Mouse (Mus musculus): Measurements from ENCODE around the gene Tbx19. TPM values are rescaled to one million over a fixed set of nuclear protein-coding genes. Genes with fewer than 3 reads are reported as not detected.

Gene Tbx19
- total RNA-seq (2021) (not detected), polyA plus RNA-seq (2012; rRNA removed) (not detected in 2 replicates)
- long read RNA-seq: 0 reads

DNA sequence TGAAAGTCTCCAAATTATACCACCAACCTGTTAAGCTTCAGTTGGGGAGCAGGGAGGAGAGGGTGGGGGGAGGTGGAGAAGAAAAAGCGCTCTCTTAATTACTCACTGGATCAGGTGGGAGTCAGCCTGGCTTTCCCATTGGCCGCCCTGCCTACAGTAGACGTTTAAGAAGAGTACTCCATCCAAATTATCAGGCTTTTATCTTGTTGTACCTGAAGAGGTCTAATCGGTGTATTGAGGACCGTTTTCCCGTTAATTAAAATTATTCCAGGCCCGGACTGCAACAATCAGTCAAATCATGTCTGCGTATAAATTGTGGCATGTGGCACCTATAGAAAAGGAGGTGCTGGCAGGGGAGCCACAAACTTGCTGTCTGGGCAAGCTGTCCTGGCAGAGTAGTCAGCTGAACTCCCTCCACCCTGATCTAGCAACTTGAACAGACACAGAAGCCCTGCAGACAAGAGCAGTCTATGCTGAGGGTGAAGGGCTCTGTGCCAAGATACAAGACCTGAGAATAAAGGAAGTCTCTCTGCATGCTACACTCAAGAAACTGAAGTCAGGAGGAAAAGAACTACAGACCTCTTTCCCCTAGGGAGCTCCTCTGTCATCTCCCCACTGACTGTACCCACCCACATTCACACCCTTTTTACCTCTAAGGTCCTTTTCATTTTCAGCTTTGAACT lies at the start of gene Tbx19:
Gene Tbx19, minus strand, starts transcription at position 51 of the 683 bp plus-strand sequence.
- Histone ChIP-seq H3K79me2 (replicated peaks; ENCODE audit: control insufficient read depth, insufficient read depth, low read length) (no peaks in the 10 kb centered on the region), H3K4me1 (ENCODE audit: control insufficient read depth, insufficient read depth, low read length) (no peaks in the 10 kb centered on the region), H3K36me3 (ENCODE audit: control insufficient read depth, insufficient read depth, low read length) (no peaks in the 10 kb centered on the region), H3K9ac (ENCODE audit: low read depth, low read length) (no peak within 1 kb of the TSS), H3K27me3 (ENCODE audit: control insufficient read depth, insufficient read depth, low read length) (no peaks in the 10 kb centered on the region; the same call in 1 of the 2 replicates), H3K27ac (no peak within 1 kb of the TSS), H3K4me3 (no peak within 1 kb of the TSS)
- TF ChIP-seq CTCF (IDR thresholded peaks at IDR 0.05): no peak
- no peak for TF ChIP-seq EP300 (IDR thresholded peaks at IDR 0.05; ENCODE audit: insufficient read depth, low read depth, low read length)
- TF ChIP-seq POLR2A (IDR thresholded peaks at IDR 0.05; ENCODE audit: insufficient read depth, low read depth, low read length): no peak
- DNase-seq: no peak
- intact Hi-C loops (cut with DNase I): no loop called here
- WGBS: 81% methylated on average over 8 of the region's 8 CpGs

- intact Hi-C loops (cut with DNase I): no loop called here
- WGBS: 21% methylated on average over 2 of the region's 2 CpGs
- no peak for DNase-seq
- Histone ChIP-seq H3K9ac (ENCODE audit: low read depth, low read length) (no peak overlapping the region), H3K4me1 (ENCODE audit: control insufficient read depth, insufficient read depth, low read length) (no peaks in the 10 kb centered on the region), H3K27me3 (ENCODE audit: control insufficient read depth, insufficient read depth, low read length) (no peaks in the 10 kb centered on the region), H3K4me3 (no peak overlapping the region), H3K79me2 (replicated peaks; ENCODE audit: control insufficient read depth, insufficient read depth, low read length) (no peaks in the 10 kb centered on the region), H3K36me3 (ENCODE audit: control insufficient read depth, insufficient read depth, low read length) (no peaks in the 10 kb centered on the region), H3K27ac (no peak overlapping the region)
- no peak for TF ChIP-seq POLR2A (IDR thresholded peaks at IDR 0.05; ENCODE audit: insufficient read depth, low read depth, low read length)
- TF ChIP-seq EP300 (IDR thresholded peaks at IDR 0.05; ENCODE audit: insufficient read depth, low read depth, low read length): no peak
- TF ChIP-seq CTCF (IDR thresholded peaks at IDR 0.05): no peak
Observed at GRCm38 (mm10) chr1:165205591-165205990, 45.0 kb upstream of the Tbx19 start.

DNA sequence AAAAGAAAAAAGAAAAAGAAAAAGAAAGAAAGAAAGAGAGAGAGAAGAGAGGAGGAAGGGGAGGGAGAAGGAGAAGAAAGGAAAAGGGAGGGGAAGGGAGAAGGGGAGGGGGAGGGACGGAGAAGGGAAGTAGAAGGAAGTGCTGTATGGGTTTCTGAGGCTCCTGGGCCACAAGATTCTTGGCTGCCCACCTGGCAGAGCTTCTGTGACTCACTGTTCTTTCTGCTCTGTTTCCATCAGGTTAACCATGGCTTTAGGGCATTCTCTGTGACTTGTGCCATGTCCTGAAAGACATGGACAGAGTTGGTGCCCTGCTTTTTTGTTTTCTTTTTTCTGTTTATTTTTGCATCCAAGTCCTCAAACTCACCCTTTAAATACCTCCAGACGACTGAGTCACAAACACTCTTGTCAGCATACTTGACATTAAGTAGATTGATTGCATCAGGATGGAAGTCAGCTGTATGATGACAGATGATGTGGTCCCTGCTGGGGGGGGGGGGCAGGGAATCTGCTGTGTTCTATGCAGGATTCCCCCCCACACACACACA lies 43.0 kb upstream of the Tbx19 start:
- DNase-seq: no peak
- intact Hi-C loops (cut with DNase I): no loop called here
- H3K9ac ChIP-seq (ENCODE audit: low read depth, low read length): no peak overlapping the region

DNA sequence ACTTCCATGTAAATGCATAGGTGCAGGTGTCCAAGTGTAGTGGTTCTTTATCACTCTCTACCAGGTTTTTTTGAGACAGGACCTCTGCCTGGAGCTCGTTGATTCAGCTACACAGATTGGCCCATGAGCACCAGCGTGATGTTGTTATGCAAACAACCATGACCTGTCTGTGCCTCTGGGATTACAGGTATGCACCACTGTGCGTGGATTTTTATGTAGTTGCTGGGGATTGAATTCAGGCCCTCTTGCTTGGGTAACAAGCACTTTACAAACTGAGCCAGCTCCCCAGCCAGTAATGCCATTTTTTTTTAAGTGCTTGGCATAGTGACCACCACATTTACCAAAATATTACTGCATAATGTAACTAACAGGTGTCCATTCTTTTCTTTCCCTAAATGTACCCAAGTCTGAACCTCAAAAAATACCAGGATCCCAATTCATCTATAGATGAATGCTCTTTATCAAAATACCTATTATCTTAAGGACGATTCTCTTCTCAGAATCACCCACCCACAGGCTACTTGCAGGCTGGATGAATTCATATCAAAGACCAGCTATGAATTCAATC lies 41.0 kb upstream of the Tbx19 start:
- H3K27me3 ChIP-seq (ENCODE audit: control insufficient read depth, insufficient read depth, low read length): no peaks in the 10 kb centered on the region
- no peak overlapping the region for H3K9ac ChIP-seq (ENCODE audit: low read depth, low read length)
- no peak overlapping the region for H3K27ac ChIP-seq
- DNase-seq: no peak
- no peak overlapping the region for H3K4me3 ChIP-seq
- 74% methylated on average over 4 of the region's 4 CpGs for WGBS
- no peaks in the 10 kb centered on the region; the same call in 1 of the 2 replicates for H3K4me1 ChIP-seq (ENCODE audit: control insufficient read depth, insufficient read depth, low read length)
- intact Hi-C loops (cut with DNase I): no loop called here
- TF ChIP-seq POLR2A (IDR thresholded peaks at IDR 0.05; ENCODE audit: insufficient read depth, low read depth, low read length): no peak
- no peaks in the 10 kb centered on the region for H3K36me3 ChIP-seq (ENCODE audit: control insufficient read depth, insufficient read depth, low read length)
- no peaks in the 10 kb centered on the region for H3K79me2 ChIP-seq (replicated peaks; ENCODE audit: control insufficient read depth, insufficient read depth, low read length)

More for the DNA sequence above, 43.0 kb upstream of the Tbx19 start:
- no peaks in the 10 kb centered on the region for H3K4me1 ChIP-seq (ENCODE audit: control insufficient read depth, insufficient read depth, low read length)
- H3K79me2 ChIP-seq (replicated peaks; ENCODE audit: control insufficient read depth, insufficient read depth, low read length): no peaks in the 10 kb centered on the region
- no peak for TF ChIP-seq POLR2A (IDR thresholded peaks at IDR 0.05; ENCODE audit: insufficient read depth, low read depth, low read length)
- no peak overlapping the region for H3K4me3 ChIP-seq
- no peaks in the 10 kb centered on the region for H3K36me3 ChIP-seq (ENCODE audit: control insufficient read depth, insufficient read depth, low read length)
- no peak overlapping the region for H3K27ac ChIP-seq
- 42% methylated on average over 2 of the region's 2 CpGs for WGBS
- no peaks in the 10 kb centered on the region for H3K27me3 ChIP-seq (ENCODE audit: control insufficient read depth, insufficient read depth, low read length)

DNA sequence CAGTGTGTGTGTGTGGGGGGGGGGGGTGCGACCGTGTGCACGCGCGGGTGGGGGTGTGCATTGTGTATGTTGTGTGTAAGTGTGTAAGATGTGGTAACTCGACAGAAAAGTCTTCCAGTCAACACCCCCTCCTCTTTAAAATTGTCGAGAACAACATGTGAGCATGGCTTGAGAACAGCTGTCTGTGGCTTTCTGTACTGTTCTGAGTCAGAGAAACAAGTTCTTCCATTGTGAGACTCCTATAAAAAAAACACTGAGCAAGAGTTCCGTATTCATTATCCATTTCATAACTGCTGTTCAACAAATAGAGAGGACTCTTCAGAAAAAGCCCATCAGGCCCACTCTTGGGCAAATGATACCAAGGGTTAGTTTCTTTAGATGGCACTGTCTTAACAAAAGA lies 40.2 kb upstream of the Tbx19 start:
- intact Hi-C loops (cut with DNase I): no loop called here
- no peak overlapping the region for H3K9ac ChIP-seq (ENCODE audit: low read depth, low read length)
- H3K4me3 ChIP-seq: no peak overlapping the region
- no peaks in the 10 kb centered on the region for H3K36me3 ChIP-seq (ENCODE audit: control insufficient read depth, insufficient read depth, low read length)
- H3K79me2 ChIP-seq (replicated peaks; ENCODE audit: control insufficient read depth, insufficient read depth, low read length): no peaks in the 10 kb centered on the region
- no peak for DNase-seq
- no peak overlapping the region for H3K27ac ChIP-seq
- no peaks in the 10 kb centered on the region; the same call in 1 of the 2 replicates for H3K4me1 ChIP-seq (ENCODE audit: control insufficient read depth, insufficient read depth, low read length)
- no peaks in the 10 kb centered on the region for H3K27me3 ChIP-seq (ENCODE audit: control insufficient read depth, insufficient read depth, low read length)
- TF ChIP-seq CTCF (IDR thresholded peaks at IDR 0.05): no peak
- TF ChIP-seq EP300 (IDR thresholded peaks at IDR 0.05; ENCODE audit: insufficient read depth, low read depth, low read length): no peak
- TF ChIP-seq POLR2A (IDR thresholded peaks at IDR 0.05; ENCODE audit: insufficient read depth, low read depth, low read length): no peak
- 75% methylated on average over 8 of the region's 8 CpGs for WGBS

DNA sequence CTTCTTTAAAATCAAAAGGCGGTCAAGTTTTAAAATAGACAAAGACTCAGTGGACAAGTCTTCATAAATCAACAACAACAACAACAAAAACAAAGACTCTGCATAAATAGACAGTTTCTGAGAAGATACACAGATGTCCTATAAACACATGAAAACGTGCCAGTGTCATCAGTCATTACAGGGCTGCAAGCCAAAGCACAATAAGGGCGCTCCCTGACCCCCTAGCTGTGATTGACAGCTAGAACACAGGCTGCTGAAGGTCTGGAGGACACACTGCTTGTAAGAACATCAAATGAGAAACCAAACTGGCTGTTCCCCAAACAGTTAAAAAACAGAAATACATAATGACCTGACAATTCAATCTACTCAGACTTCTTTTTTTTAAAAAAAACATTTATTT lies 39.1 kb upstream of the Tbx19 start:
- H3K27me3 ChIP-seq (ENCODE audit: control insufficient read depth, insufficient read depth, low read length): no peaks in the 10 kb centered on the region
- intact Hi-C loops (cut with DNase I): no loop called here
- no peaks in the 10 kb centered on the region; the same call in 1 of the 2 replicates for H3K4me1 ChIP-seq (ENCODE audit: control insufficient read depth, insufficient read depth, low read length)
- WGBS: 80% methylated on average over 3 of the region's 3 CpGs
- no peak overlapping the region for H3K27ac ChIP-seq
- no peak overlapping the region for H3K9ac ChIP-seq (ENCODE audit: low read depth, low read length)
- H3K79me2 ChIP-seq (replicated peaks; ENCODE audit: control insufficient read depth, insufficient read depth, low read length): no peaks in the 10 kb centered on the region
- DNase-seq: no peak
- H3K36me3 ChIP-seq (ENCODE audit: control insufficient read depth, insufficient read depth, low read length): no peaks in the 10 kb centered on the region
- TF ChIP-seq POLR2A (IDR thresholded peaks at IDR 0.05; ENCODE audit: insufficient read depth, low read depth, low read length) (no peak), CTCF (IDR thresholded peaks at IDR 0.05) (no peak), EP300 (IDR thresholded peaks at IDR 0.05; ENCODE audit: insufficient read depth, low read depth, low read length) (no peak)
- no peak overlapping the region for H3K4me3 ChIP-seq

Measured in heart, adult 2 months (tissue).